Mouse (Mus musculus) C2C12 (cell line): ENCODE measurements around the gene Rftn1. TPM values are rescaled to one million over a fixed set of nuclear protein-coding genes. Genes with fewer than 3 reads are reported as not detected.

ENCODE experiments used
- H3K27me3 ChIP-seq: one replicate; pipeline ENCODE4 v1.6.1; 2011; ENCODE audit not compliant: control insufficient read depth, insufficient read depth, insufficient read length
- H3K36me3 ChIP-seq: one replicate; pipeline ENCODE4 v1.6.1; 2011; ENCODE audit not compliant: control insufficient read depth, insufficient read depth
- H3K4me3 ChIP-seq: one replicate; pipeline ENCODE4 v1.5.1; 2011; ENCODE audit warnings: mild to moderate bottlenecking, control low read depth; ENCODE audit not compliant: poor library complexity, insufficient read depth, severe bottlenecking
- H3K79me2 ChIP-seq: one replicate; pipeline ENCODE4 v1.6.1; 2011; ENCODE audit not compliant: control insufficient read depth, insufficient read depth
- H3K79me3 ChIP-seq: one replicate; pipeline ENCODE4 v1.6.1; 2011; ENCODE audit warnings: low read depth, control low read depth
- H3ac ChIP-seq: one replicate; pipeline ENCODE3; 2011; ENCODE audit warnings: low read depth; ENCODE audit not compliant: control insufficient read depth, insufficient read length
- CEBPB ChIP-seq: IDR thresholded peaks from one replicate; pipeline ENCODE4 v1.6.1; 2011; ENCODE audit warnings: low read depth, mild to moderate bottlenecking, control low read depth, moderate library complexity
- CTCF ChIP-seq: IDR thresholded peaks from one replicate; pipeline ENCODE4 v1.5.1; 2011; ENCODE audit not compliant: control insufficient read depth, insufficient read depth, insufficient read length
- FOSL1 ChIP-seq: IDR thresholded peaks from one replicate; pipeline ENCODE4 v1.8.0; 2011; ENCODE audit warnings: mild to moderate bottlenecking, low read length; ENCODE audit not compliant: poor library complexity, insufficient read depth, severe bottlenecking
- MAX ChIP-seq: IDR thresholded peaks from one replicate; pipeline ENCODE4 v1.6.1; 2011; ENCODE audit warnings: mild to moderate bottlenecking, control low read depth
- MYOD1 ChIP-seq: IDR thresholded peaks from one replicate; pipeline ENCODE4 v1.6.1; 2011; ENCODE audit warnings: low read depth; ENCODE audit not compliant: control insufficient read depth, insufficient read length
- MYOG ChIP-seq: IDR thresholded peaks from one replicate; pipeline ENCODE4 v1.6.1; 2011; ENCODE audit not compliant: control insufficient read depth, insufficient read length; ENCODE audit errors: extremely low read depth
- USF1 ChIP-seq: IDR thresholded peaks from one replicate; pipeline ENCODE4 v1.6.1; 2011; ENCODE audit warnings: low read depth, mild to moderate bottlenecking, control low read depth, moderate library complexity
- polyA plus RNA-seq: library from polyadenylated mRNA; unstranded; fragments of >200 nt; fragmentation: generic; extraction: Trizol; gene quantifications from one replicate; pipeline ENCODE4 v1.2.1, GENCODE M21; 2012; ENCODE audit warnings: missing spikeins

The Rftn1 gene
- polyA plus RNA-seq, 1 experiment = 0.35 TPM

GRCm38 (mm10) chr17:50136060-50136459, 54.4 kb downstream of the Rftn1 start:
- H3K27me3 ChIP-seq = no peaks in the 10 kb centered on the region
- no peaks in the 10 kb centered on the region for H3K79me3 ChIP-seq
- no peaks in the 10 kb centered on the region for H3K79me2 ChIP-seq
- H3K4me3 ChIP-seq = no peak overlapping the region
- no peak overlapping the region for H3ac ChIP-seq
- H3K36me3 ChIP-seq = no peaks in the 10 kb centered on the region
- TF ChIP-seq FOSL1 = no peak
- TF ChIP-seq CEBPB = no peak
- TF ChIP-seq MAX = no peak
- TF ChIP-seq USF1 = no peak
- no peak for TF ChIP-seq CTCF
- TF ChIP-seq MYOD1 = no peak
- TF ChIP-seq MYOG = no peak

DNA sequence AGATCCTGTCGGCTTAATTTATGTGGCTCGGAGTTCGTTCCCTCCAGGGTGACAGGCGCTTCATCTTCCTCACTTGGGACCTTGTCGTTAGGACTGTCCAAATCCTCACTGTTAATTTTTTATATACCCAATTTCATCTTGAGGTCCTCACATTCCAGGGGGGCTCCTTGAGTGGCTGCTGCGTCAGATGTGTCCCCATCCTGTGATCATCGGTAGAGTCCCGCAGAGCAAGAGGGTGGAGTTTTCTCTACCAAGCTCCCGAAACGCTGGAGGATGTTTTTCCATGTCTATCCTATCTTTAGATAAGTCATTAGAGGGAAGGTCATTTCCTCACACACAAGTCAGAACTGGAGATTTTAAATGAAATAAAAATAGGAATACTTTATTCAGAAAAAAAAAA, 55.0 kb downstream of the Rftn1 start:
- Histone ChIP-seq H3K79me3 (no peaks in the 10 kb centered on the region), H3K36me3 (no peaks in the 10 kb centered on the region), H3ac (no peak overlapping the region), H3K27me3 (no peaks in the 10 kb centered on the region), H3K4me3 (no peak overlapping the region), H3K79me2 (no peaks in the 10 kb centered on the region)
- no peak for TF ChIP-seq USF1
- TF ChIP-seq CTCF = no peak
- TF ChIP-seq MAX = no peak
- TF ChIP-seq MYOD1 = no peak
- TF ChIP-seq CEBPB = no peak
- TF ChIP-seq MYOG = no peak
- no peak for TF ChIP-seq FOSL1

GRCm38 (mm10) chr17:50131698-50132097, 58.8 kb downstream of the Rftn1 start:
- Histone ChIP-seq H3K4me3 (no peak overlapping the region), H3K36me3 (no peaks in the 10 kb centered on the region), H3ac (no peak overlapping the region), H3K79me2 (no peaks in the 10 kb centered on the region), H3K79me3 (no peaks in the 10 kb centered on the region), H3K27me3 (no peaks in the 10 kb centered on the region)
- TF ChIP-seq MAX = no peak
- TF ChIP-seq CEBPB = no peak
- TF ChIP-seq USF1 = no peak
- no peak for TF ChIP-seq MYOD1
- no peak for TF ChIP-seq MYOG
- no peak for TF ChIP-seq FOSL1
- TF ChIP-seq CTCF = no peak

DNA sequence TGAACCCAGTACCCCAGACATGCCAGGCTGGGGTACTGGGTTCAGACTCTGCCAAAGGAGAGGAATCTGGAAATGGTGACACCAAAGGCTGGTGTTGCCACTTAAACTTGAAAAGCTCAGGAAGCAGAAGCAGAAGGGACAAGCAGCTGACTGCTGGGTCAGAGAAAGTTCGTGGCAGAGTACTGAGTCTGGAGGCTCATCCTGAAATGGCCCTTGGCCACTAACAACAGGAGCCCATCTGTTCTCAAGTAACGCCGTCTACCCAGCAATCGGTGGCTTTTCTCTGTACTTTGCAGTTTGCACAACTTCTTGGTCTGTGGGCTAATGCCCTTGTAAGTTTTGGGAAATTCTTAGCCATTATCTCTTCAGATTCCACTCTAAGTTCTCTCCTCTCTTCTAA, 60.1 kb downstream of the Rftn1 start:
- no peaks in the 10 kb centered on the region for H3K27me3 ChIP-seq
- H3K79me3 ChIP-seq = no peaks in the 10 kb centered on the region
- H3ac ChIP-seq = no peak overlapping the region
- TF ChIP-seq MYOG = no peak
- TF ChIP-seq USF1 = no peak
- TF ChIP-seq CEBPB = no peak
- TF ChIP-seq FOSL1 = no peak
- H3K79me2 ChIP-seq = no peaks in the 10 kb centered on the region
- H3K4me3 ChIP-seq = no peak overlapping the region
- no peaks in the 10 kb centered on the region for H3K36me3 ChIP-seq

DNA sequence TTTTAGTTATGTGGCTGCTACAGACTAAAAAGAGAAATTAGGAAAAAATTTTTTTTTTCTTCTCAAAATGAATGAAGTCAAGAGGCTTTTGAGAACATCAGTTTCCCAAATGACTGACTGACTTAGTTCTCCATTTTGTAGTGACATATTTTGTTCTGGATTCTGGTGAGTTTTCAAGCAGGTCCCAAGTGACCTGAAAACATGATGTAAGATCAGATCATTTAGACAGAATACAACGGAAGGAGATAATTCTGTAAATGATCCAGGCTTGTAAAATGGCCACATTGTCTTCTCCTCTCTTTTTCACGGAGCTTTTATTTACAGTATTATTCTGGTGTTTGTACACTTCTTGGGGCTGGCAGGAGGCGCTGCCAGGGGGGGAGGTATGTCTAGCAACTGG, 62.1 kb downstream of the Rftn1 start:
- no peak for TF ChIP-seq CTCF
- TF ChIP-seq MYOD1 = no peak
- TF ChIP-seq USF1 = no peak
- TF ChIP-seq FOSL1 = no peak
- no peak for TF ChIP-seq MYOG
- no peak for TF ChIP-seq CEBPB
- Histone ChIP-seq H3K79me2 (no peaks in the 10 kb centered on the region), H3ac (no peak overlapping the region), H3K4me3 (no peak overlapping the region), H3K36me3 (no peaks in the 10 kb centered on the region), H3K79me3 (no peaks in the 10 kb centered on the region), H3K27me3 (no peaks in the 10 kb centered on the region)

GRCm38 (mm10) chr17:50127045-50127813, 63.2 kb downstream of the Rftn1 start:
- Histone ChIP-seq H3ac (no peak overlapping the region), H3K79me3 (no peaks in the 10 kb centered on the region), H3K4me3 (no peak overlapping the region), H3K27me3 (no peaks in the 10 kb centered on the region), H3K79me2 (no peaks in the 10 kb centered on the region), H3K36me3 (no peaks in the 10 kb centered on the region)
- no peak for TF ChIP-seq MAX

GRCm38 (mm10) chr17:50126545-50126944, 63.9 kb downstream of the Rftn1 start:
- Histone ChIP-seq H3ac (no peak overlapping the region), H3K4me3 (no peak overlapping the region), H3K79me3 (no peaks in the 10 kb centered on the region), H3K36me3 (no peaks in the 10 kb centered on the region), H3K79me2 (no peaks in the 10 kb centered on the region), H3K27me3 (no peaks in the 10 kb centered on the region)
- no peak for TF ChIP-seq MYOG
